Mouse (Mus musculus) limb, embryonic 10.5 days (tissue): ENCODE data around the gene Tmem265. TPM values are rescaled to one million over a fixed set of nuclear protein-coding genes. Genes with fewer than 3 reads are reported as not detected.

Source experiments
- DNase-seq: peaks from one replicate; pipeline ENCODE4 v3.0.0-alpha.2; 2017; ENCODE audit warnings: low spot score
- H3K27ac ChIP-seq: fragments of 300-500 bp; sonication (generic); 2 replicates; pipeline ENCODE4 v1.5.1; 2016; ENCODE audit warnings: mild to moderate bottlenecking
- H3K27me3 ChIP-seq: fragments of 300-500 bp; sonication (generic); 2 replicates; pipeline ENCODE4 v1.6.1; 2016; ENCODE audit warnings: low read depth, mild to moderate bottlenecking; ENCODE audit not compliant: poor library complexity, severe bottlenecking
- H3K36me3 ChIP-seq: fragments of 300-500 bp; sonication (generic); 2 replicates; pipeline ENCODE4 v1.6.1; 2016; ENCODE audit warnings: mild to moderate bottlenecking, moderate library complexity
- H3K4me1 ChIP-seq: fragments of 300-500 bp; sonication (generic); 2 replicates; pipeline ENCODE4 v1.6.1; 2016
- H3K4me3 ChIP-seq: fragments of 300-500 bp; sonication (generic); 2 replicates; pipeline ENCODE4 v1.5.1; 2016; ENCODE audit warnings: mild to moderate bottlenecking, moderate library complexity
- H3K9me3 ChIP-seq: fragments of 300-500 bp; sonication (generic); replicated peaks from 2 replicates; pipeline ENCODE4 v1.6.1; 2016; ENCODE audit warnings: mild to moderate bottlenecking
- WGBS: fragments of 180-500 bp; shearing (Covaris S2); methylation state at CpG from one replicate; pipeline ENCODE4 v1.1.7; 2016; 5-methylcytosine and 5-hydroxymethylcytosine counted together
- polyA plus RNA-seq: library from polyadenylated mRNA; unstranded; fragments of >200 nt; fragmentation: Nextera tagmentation; extraction: Ambion mirVana; gene quantifications from 2 replicates; pipeline ENCODE4 v1.2.1, GENCODE M21; 2016

The Tmem265 gene
- polyA plus RNA-seq, 1 experiment from 2014 or later: 4.1 TPM

GRCm38 (mm10) chr7:127592575-127592974 lies 31.4 kb downstream of the Tmem265 start:
- H3K36me3 ChIP-seq: peaks cover 81% of the 10 kb centered on the region
- H3K4me3 ChIP-seq: no peak overlapping the region
- 91% methylated on average over 14 of the region's 14 CpGs for WGBS
- no peak for DNase-seq
- no peak overlapping the region for H3K27ac ChIP-seq
- H3K4me1 ChIP-seq: peaks cover 17% of the 10 kb centered on the region
- no peaks in the 10 kb centered on the region for H3K9me3 ChIP-seq
- H3K27me3 ChIP-seq: no peaks in the 10 kb centered on the region

DNA sequence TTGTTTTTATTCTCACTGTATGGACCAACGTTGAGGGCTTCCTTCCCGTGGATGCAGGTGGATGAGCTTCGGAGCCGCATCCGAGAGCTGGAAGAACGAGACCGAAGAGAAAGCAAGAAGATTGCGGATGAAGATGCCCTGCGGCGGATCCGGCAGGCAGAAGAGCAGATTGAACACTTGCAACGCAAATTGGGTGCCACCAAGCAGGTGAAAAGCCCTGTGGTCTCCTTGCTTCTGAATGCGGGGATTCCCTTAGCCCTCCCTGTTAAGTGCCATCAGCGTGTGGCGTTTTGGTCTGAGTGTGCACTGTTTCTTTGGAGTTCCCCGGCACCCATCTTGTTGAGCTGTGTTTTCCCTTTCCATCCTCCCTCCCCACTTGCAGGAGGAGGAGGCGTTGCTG lies 35.6 kb downstream of the Tmem265 start:
- 94% methylated on average over 17 of the region's 17 CpGs for WGBS
- no peak for DNase-seq
- peaks cover 100% of the 10 kb centered on the region for H3K36me3 ChIP-seq
- H3K4me3 ChIP-seq: no peak overlapping the region
- H3K27me3 ChIP-seq: no peaks in the 10 kb centered on the region
- no peaks in the 10 kb centered on the region for H3K9me3 ChIP-seq
- no peaks in the 10 kb centered on the region for H3K4me1 ChIP-seq
- no peak overlapping the region for H3K27ac ChIP-seq

DNA sequence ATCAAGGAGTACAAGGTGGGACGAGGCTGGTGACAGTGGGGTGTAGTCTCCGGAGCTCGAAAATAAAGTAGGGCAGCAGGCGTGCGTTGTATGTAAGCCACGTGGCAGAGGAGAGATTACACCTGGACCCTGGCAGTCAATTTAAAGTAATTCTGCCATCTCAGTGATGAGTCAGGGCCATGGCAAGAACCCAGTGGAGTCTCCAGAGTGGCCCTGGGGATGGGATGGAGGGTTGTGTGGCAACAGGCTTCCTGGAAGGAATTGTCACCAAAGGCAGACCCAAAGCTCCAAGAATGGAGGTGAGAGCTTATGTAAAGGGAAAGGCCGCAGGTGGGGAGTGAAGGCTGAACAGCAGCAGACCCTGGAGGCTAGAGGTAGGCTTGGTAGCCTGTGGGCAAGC lies 39.4 kb downstream of the Tmem265 start:
- no peak for DNase-seq

DNA sequence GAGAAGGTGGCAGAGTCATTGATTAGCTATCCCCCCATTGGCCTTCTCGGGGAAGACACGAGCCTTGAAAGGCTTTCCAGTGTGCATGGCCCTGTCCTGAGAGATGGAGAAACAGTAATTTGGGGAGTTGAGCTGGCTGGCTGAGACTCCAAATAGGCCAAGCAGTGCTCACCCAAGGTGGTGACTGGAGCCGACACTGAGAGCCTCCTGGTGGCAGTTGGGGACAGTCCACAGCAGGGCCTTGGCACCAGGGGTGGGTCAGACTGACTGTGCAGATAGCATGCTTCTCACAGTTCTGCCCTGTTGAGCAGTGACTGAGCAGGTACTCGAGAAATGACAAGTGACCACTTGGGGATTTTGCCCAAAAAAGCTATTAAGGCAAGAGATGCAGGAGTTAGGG lies 40.5 kb downstream of the Tmem265 start:
- peaks cover 99% of the 10 kb centered on the region for H3K36me3 ChIP-seq
- H3K27me3 ChIP-seq: no peaks in the 10 kb centered on the region
- WGBS: 90% methylated on average over 4 of the region's 4 CpGs
- no peak for DNase-seq
- H3K9me3 ChIP-seq: no peaks in the 10 kb centered on the region
- H3K4me1 ChIP-seq: no peaks in the 10 kb centered on the region
- no peak overlapping the region for H3K27ac ChIP-seq
- H3K4me3 ChIP-seq: no peak overlapping the region; the same call in 1 of the 2 replicates

More for the DNA sequence above, 39.4 kb downstream of the Tmem265 start:
- H3K9me3 ChIP-seq: no peaks in the 10 kb centered on the region
- H3K4me1 ChIP-seq: no peaks in the 10 kb centered on the region
- no peaks in the 10 kb centered on the region for H3K27me3 ChIP-seq
- H3K27ac ChIP-seq: no peak overlapping the region
- WGBS: 97% methylated on average over 7 of the region's 7 CpGs
- peaks cover 99% of the 10 kb centered on the region for H3K36me3 ChIP-seq
- no peak overlapping the region for H3K4me3 ChIP-seq

DNA sequence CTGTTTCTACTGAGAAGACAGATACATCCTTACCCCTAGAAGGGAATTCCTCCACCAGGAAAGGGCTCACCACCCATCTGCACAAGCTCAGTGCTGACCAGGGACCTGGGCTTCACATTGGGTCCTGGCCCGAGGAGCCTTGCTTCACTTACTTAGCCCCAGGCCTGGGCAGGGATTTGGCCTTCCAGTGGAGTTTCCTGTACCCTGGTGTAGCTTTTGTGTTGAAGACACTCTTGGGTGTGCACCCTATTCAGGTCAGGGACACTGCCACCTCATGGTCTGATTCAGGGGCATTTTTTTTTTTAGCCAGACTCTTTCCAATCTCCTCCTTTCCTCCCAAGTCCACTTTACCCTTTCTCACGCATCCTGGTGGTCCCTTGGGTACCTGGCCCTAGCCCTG lies 41.7 kb downstream of the Tmem265 start:
- no peak overlapping the region for H3K4me3 ChIP-seq
- peaks cover 99% of the 10 kb centered on the region for H3K36me3 ChIP-seq
- H3K27ac ChIP-seq: no peak overlapping the region
- no peaks in the 10 kb centered on the region for H3K27me3 ChIP-seq
- no peaks in the 10 kb centered on the region for H3K9me3 ChIP-seq
- DNase-seq: no peak
- 87% methylated on average over 2 of the region's 2 CpGs for WGBS
- H3K4me1 ChIP-seq: no peaks in the 10 kb centered on the region

- no peak for DNase-seq
- WGBS: 91% methylated on average over 10 of the region's 10 CpGs
- peaks cover 99% of the 10 kb centered on the region for H3K36me3 ChIP-seq
These were observed 43.1 kb downstream of the Tmem265 start for GRCm38 (mm10) chr7:127604256-127604655.

DNA sequence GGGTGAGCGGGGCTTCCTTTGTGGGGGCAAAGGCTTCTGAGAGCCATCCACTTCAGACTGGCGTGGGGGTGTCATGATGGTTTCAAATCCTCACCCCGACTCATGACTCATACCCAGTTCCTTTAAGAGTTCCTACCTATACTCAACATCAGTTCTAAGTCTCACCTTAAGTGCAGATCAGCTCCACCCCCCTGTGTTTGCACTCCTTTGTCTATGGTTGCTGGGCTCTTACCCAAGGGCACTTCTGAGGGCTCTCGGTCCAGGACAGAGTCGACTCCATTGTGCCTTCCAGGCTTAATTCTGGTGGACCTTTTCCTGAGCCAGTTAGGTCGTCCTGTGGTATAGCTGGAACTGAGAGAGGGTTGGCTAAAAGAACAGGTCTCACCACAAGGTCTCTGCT lies 46.0 kb downstream of the Tmem265 start:
- H3K36me3 ChIP-seq: peaks cover 99% of the 10 kb centered on the region
- no peak overlapping the region for H3K4me3 ChIP-seq
- H3K9me3 ChIP-seq: no peaks in the 10 kb centered on the region
- H3K4me1 ChIP-seq: no peaks in the 10 kb centered on the region
- WGBS: 89% methylated on average over 6 of the region's 6 CpGs
- DNase-seq: no peak
- no peaks in the 10 kb centered on the region for H3K27me3 ChIP-seq
- no peak overlapping the region for H3K27ac ChIP-seq

More at GRCm38 (mm10) chr7:127604256-127604655, 43.1 kb downstream of the Tmem265 start:
- Histone ChIP-seq H3K27ac (no peak overlapping the region), H3K4me1 (no peaks in the 10 kb centered on the region), H3K27me3 (no peaks in the 10 kb centered on the region), H3K9me3 (no peaks in the 10 kb centered on the region), H3K4me3 (no peak overlapping the region)

GRCm38 (mm10) chr7:127611011-127611410 lies 49.8 kb downstream of the Tmem265 start:
- peaks cover 79% of the 10 kb centered on the region for H3K36me3 ChIP-seq
- no peak for DNase-seq
- WGBS: 97% methylated on average over 29 of the region's 29 CpGs

GRCm38 (mm10) chr7:127611561-127611960 lies 50.4 kb downstream of the Tmem265 start:
- no peak overlapping the region for H3K27ac ChIP-seq
- H3K9me3 ChIP-seq: no peaks in the 10 kb centered on the region
- H3K36me3 ChIP-seq: peaks cover 73% of the 10 kb centered on the region
- DNase-seq: no peak
- WGBS: 96% methylated on average over 26 of the region's 26 CpGs
- H3K4me3 ChIP-seq: no peak overlapping the region
- peaks cover 20% of the 10 kb centered on the region for H3K4me1 ChIP-seq
- no peaks in the 10 kb centered on the region for H3K27me3 ChIP-seq

More at GRCm38 (mm10) chr7:127611011-127611410, 49.8 kb downstream of the Tmem265 start:
- H3K4me1 ChIP-seq: peaks cover 20% of the 10 kb centered on the region
- no peaks in the 10 kb centered on the region for H3K9me3 ChIP-seq
- no peak overlapping the region for H3K27ac ChIP-seq
- H3K4me3 ChIP-seq: no peak overlapping the region
- H3K27me3 ChIP-seq: no peaks in the 10 kb centered on the region

GRCm38 (mm10) chr7:127613501-127613900 lies 52.3 kb downstream of the Tmem265 start:
- Histone ChIP-seq H3K4me3 (peak overlapping the region; percentile 98), H3K9me3 (no peaks in the 10 kb centered on the region), H3K27me3 (no peaks in the 10 kb centered on the region), H3K27ac (no peak overlapping the region), H3K36me3 (peaks cover 56% of the 10 kb centered on the region), H3K4me1 (peaks cover 27% of the 10 kb centered on the region)
- no peak for DNase-seq
- 88% methylated on average over 8 of the region's 8 CpGs for WGBS

GRCm38 (mm10) chr7:127614091-127614490 lies 52.9 kb downstream of the Tmem265 start:
- no peak for DNase-seq
- H3K9me3 ChIP-seq: no peaks in the 10 kb centered on the region
- no peaks in the 10 kb centered on the region for H3K27me3 ChIP-seq
- H3K4me1 ChIP-seq: peaks cover 27% of the 10 kb centered on the region
- peak overlapping the region; percentile 98 for H3K4me3 ChIP-seq
- H3K36me3 ChIP-seq: peaks cover 50% of the 10 kb centered on the region
- H3K27ac ChIP-seq: peak overlapping the region; percentile 96
- 32% methylated on average over 8 of the region's 8 CpGs for whole genome bisulfite sequencing

- H3K9me3 ChIP-seq: no peaks in the 10 kb centered on the region
- peaks cover 27% of the 10 kb centered on the region for H3K4me1 ChIP-seq
- H3K27me3 ChIP-seq: no peaks in the 10 kb centered on the region
- WGBS: under 1% methylated on average over 42 of the region's 44 CpGs
- H3K36me3 ChIP-seq: peaks cover 46% of the 10 kb centered on the region
- peak overlapping the region; percentile 98 for H3K4me3 ChIP-seq
- DNase-seq: peak; percentile 73
- H3K27ac ChIP-seq: peak overlapping the region; percentile 96
These were observed 53.3 kb downstream of the Tmem265 start for GRCm38 (mm10) chr7:127614511-127614890.

DNA sequence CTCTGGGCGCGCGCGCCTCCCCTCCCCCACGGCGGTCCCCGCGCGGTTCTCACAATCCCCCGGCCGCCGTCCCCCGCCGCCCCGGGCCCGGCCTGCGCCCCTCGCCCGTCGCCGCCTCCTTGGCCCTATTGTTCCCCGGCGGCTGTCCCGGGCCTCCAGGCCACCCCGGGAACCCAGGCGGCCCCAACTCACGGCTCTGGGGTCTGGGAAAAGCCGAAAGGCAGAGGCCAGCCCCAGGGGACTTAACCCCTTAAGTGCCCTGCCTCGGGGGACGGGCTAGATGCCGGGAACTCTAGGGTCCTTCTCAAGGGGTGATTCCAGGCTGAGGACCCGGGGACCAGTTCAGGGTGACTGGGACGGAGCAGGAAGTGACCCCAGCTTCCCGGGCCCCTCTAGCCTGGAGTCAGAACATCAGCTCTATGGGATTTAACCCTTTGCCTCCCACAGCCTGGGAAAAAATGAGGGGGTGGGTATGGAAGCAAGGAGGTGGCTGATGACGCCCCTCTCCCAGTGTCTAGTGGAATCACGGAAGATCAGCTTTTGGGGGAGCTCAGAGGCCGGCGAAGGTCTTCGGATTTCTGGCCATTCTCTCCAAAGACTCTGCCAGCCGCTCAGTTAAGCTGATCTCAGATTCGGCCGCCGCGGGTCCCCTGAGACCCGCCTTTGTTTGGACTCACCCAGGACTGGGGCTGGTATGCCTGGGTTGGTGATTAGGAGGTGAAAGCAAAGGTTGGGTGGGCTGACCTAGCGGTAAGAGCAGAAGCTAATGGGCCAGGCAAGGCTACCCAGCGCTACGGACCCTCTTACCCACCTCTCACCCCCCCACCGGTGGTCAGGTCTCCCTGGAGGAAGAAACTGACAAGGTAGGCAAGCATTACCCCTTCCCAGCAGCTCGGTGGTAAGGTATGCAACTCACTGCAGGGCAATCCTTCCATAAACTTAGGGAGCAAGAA lies 54.0 kb downstream of the Tmem265 start, which contains the start of gene Zfp629:
Zfp629 (minus strand) TSS at position 907 of the 953 bp plus-strand sequence.
- Histone ChIP-seq H3K4me1 (peaks cover 27% of the 10 kb centered on the region), H3K4me3 (peak within 1 kb of the TSS; percentile 98), H3K27ac (peak within 1 kb of the TSS; percentile 96), H3K27me3 (no peaks in the 10 kb centered on the region), H3K9me3 (no peaks in the 10 kb centered on the region), H3K36me3 (peaks cover 39% of the 10 kb centered on the region)
- DNase-seq: peak; percentile 87
- under 1% methylated on average over 50 of the region's 50 CpGs for WGBS
